Mouse (Mus musculus) heart, postnatal 0 days (tissue): Measurements from ENCODE around the gene Ccdc85c. TPM values are rescaled to one million over a fixed set of nuclear protein-coding genes. Genes with fewer than 3 reads are reported as not detected.

Experiments
- ATAC-seq: fragments of 200-750 bp; cut with Nextera tagmentation; 2 replicates; pipeline ENCODE4 v1.8.0; 2017; ENCODE audit warnings: low read depth, moderate number of reproducible peaks, moderate library complexity; ENCODE audit not compliant: insufficient read depth
- DNase-seq: peaks from one replicate; pipeline ENCODE4 v3.0.0-alpha.2; 2016; ENCODE audit warnings: low spot score
- H3K27ac ChIP-seq: fragments of 300-500 bp; sonication (generic); 2 replicates; pipeline ENCODE4 v1.5.1; 2014; ENCODE audit warnings: low read depth, mild to moderate bottlenecking
- H3K27me3 ChIP-seq: fragments of 300-500 bp; sonication (generic); 2 replicates; pipeline ENCODE4 v1.6.1; 2014; ENCODE audit warnings: low read length, mixed read lengths; ENCODE audit not compliant: control insufficient read depth, insufficient read depth
- H3K36me3 ChIP-seq: fragments of 300-500 bp; sonication (generic); replicated peaks from 2 replicates; pipeline ENCODE4 v1.6.1; 2014; ENCODE audit warnings: low read length, mixed read lengths; ENCODE audit not compliant: control insufficient read depth, insufficient read depth
- H3K4me1 ChIP-seq: fragments of 300-500 bp; sonication (generic); 2 replicates; pipeline ENCODE4 v1.6.1; 2014; ENCODE audit warnings: antibody characterized with exemption; ENCODE audit not compliant: control insufficient read depth, insufficient read depth
- H3K4me2 ChIP-seq: fragments of 300-500 bp; sonication (generic); 2 replicates; pipeline ENCODE4 v1.6.1; 2014; ENCODE audit warnings: low read depth, mild to moderate bottlenecking, low read length, moderate library complexity
- H3K4me3 ChIP-seq: fragments of 300-500 bp; sonication (generic); 2 replicates; pipeline ENCODE4 v1.5.1; 2014; ENCODE audit warnings: low read depth, low read length
- H3K9ac ChIP-seq: fragments of 300-500 bp; sonication (generic); replicated peaks from 2 replicates; pipeline ENCODE4 v1.6.1; 2014; ENCODE audit warnings: low read depth, low read length, mixed read lengths
- H3K9me3 ChIP-seq: fragments of 300-500 bp; sonication (generic); replicated peaks from 2 replicates; pipeline ENCODE4 v1.6.1; 2016; ENCODE audit warnings: low read length; ENCODE audit not compliant: control insufficient read depth
- CTCF ChIP-seq: IDR thresholded peaks from 2 replicates; pipeline ENCODE4 v1.5.1; 2016; ENCODE audit warnings: antibody characterized with exemption, control low read depth, low read depth
- EP300 ChIP-seq: IDR thresholded peaks from 2 replicates; pipeline ENCODE4 v1.6.1; 2016; ENCODE audit warnings: antibody characterized with exemption, low read depth
- WGBS: fragments of 180-500 bp; shearing (Covaris S2); extraction: QIAGEN DNeasy Blood & Tissue Kit; methylation state at CpG from one replicate; pipeline ENCODE4 v1.1.7; 2014; 5-methylcytosine and 5-hydroxymethylcytosine counted together
- polyA plus RNA-seq: library from polyadenylated mRNA; unstranded; fragments of >200 nt; fragmentation: Nextera tagmentation; extraction: Ambion mirVana; gene quantifications from 2 replicates; pipeline ENCODE4 v1.2.1, GENCODE M21; 2015
- total RNA-seq: library from RNA; depleted of rRNA; stranded (reverse); fragments of >200 nt; gene quantifications from 2 replicates; pipeline ENCODE4 v1.2.3, GENCODE M21; 2014; ENCODE audit warnings: low replicate concordance

Ccdc85c gene
- total and polyA plus RNA-seq, 2 experiments from 2014 or later = 7.8 to 44.7 TPM

DNA sequence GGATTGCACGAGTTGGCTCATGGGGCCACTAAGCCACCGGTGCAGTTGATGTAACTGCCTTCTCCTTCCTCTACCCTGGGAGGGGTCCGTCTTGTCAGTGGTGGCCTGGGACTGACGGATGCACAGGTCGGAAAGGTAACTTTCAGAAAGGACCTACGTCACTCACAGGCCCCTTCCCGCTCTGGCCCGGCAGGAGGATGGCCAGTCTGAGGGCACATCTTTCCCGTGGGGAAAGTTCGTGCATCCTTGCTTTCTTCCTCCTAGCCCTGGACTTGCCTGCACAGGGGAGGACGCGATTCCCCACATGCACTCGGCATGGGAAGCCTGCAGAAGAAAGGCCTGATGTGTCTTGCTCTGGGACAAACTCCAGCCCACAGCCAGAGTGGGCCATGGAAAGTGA, 49.0 kb downstream of the Ccdc85c start:
- no peaks in the 10 kb centered on the region for H3K27me3 ChIP-seq
- DNase-seq (no peak), ATAC-seq (no peak)
- H3K4me2 ChIP-seq = no peak overlapping the region
- H3K9ac ChIP-seq = no peak overlapping the region
- H3K27ac ChIP-seq = no peak overlapping the region
- no peaks in the 10 kb centered on the region for H3K36me3 ChIP-seq
- TF ChIP-seq CTCF (no peak), EP300 (no peak)
- peaks cover 25% of the 10 kb centered on the region for H3K4me1 ChIP-seq
- H3K9me3 ChIP-seq = no peaks in the 10 kb centered on the region
- H3K4me3 ChIP-seq = no peak overlapping the region
- 85% methylated on average over 13 of the region's 13 CpGs for WGBS

GRCm38 (mm10) chr12:108225781-108226180, 49.4 kb downstream of the Ccdc85c start:
- Histone ChIP-seq H3K4me2 (no peak overlapping the region), H3K4me3 (no peak overlapping the region), H3K27me3 (no peaks in the 10 kb centered on the region), H3K4me1 (peaks cover 22% of the 10 kb centered on the region), H3K9ac (no peak overlapping the region), H3K27ac (no peak overlapping the region), H3K9me3 (no peaks in the 10 kb centered on the region), H3K36me3 (no peaks in the 10 kb centered on the region)
- ATAC-seq (no peak; the same call in 1 of the 2 replicates), DNase-seq (no peak)
- 48% methylated on average over 7 of the region's 7 CpGs for WGBS
- TF ChIP-seq EP300 (no peak), CTCF (no peak)

DNA sequence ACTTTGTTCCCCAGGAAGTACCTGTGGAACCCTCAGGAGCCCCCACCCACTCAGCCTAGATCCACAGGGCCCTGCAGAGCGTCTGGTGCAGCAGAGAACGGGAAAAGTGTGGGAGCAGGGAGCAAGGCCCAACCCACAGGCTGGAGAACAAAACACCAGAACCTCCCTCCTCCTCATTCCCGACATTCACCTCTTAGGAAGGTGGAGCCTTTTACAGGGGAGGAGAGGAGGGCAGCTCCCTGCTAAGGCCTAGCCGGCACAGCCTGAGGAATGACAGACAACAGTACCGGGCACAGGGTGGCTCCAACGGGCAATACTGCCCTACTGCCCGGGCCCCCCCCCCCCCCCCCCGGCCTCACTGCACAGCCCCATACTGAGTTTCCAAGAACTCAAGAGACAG, 51.9 kb downstream of the Ccdc85c start:
- Histone ChIP-seq H3K9ac (no peak overlapping the region), H3K9me3 (no peaks in the 10 kb centered on the region), H3K4me1 (peaks cover 12% of the 10 kb centered on the region), H3K27me3 (no peaks in the 10 kb centered on the region), H3K4me3 (no peak overlapping the region), H3K27ac (no peak overlapping the region), H3K4me2 (no peak overlapping the region), H3K36me3 (no peaks in the 10 kb centered on the region)
- no peak for DNase-seq
- no peak for ATAC-seq
- TF ChIP-seq CTCF (no peak), EP300 (no peak)
- 60% methylated on average over 7 of the region's 8 CpGs for WGBS

- no peak overlapping the region for H3K4me3 ChIP-seq
- no peak for ATAC-seq
- no peaks in the 10 kb centered on the region for H3K36me3 ChIP-seq
- peaks cover 12% of the 10 kb centered on the region for H3K4me1 ChIP-seq
- no peak for DNase-seq
- H3K9ac ChIP-seq = no peak overlapping the region
- no peak overlapping the region for H3K27ac ChIP-seq
- H3K9me3 ChIP-seq = no peaks in the 10 kb centered on the region
- H3K4me2 ChIP-seq = no peak overlapping the region
- WGBS = 83% methylated on average over 7 of the region's 7 CpGs
- TF ChIP-seq CTCF (no peak), EP300 (no peak)
- H3K27me3 ChIP-seq = no peaks in the 10 kb centered on the region
Observed at GRCm38 (mm10) chr12:108221712-108222111, 53.5 kb downstream of the Ccdc85c start.

DNA sequence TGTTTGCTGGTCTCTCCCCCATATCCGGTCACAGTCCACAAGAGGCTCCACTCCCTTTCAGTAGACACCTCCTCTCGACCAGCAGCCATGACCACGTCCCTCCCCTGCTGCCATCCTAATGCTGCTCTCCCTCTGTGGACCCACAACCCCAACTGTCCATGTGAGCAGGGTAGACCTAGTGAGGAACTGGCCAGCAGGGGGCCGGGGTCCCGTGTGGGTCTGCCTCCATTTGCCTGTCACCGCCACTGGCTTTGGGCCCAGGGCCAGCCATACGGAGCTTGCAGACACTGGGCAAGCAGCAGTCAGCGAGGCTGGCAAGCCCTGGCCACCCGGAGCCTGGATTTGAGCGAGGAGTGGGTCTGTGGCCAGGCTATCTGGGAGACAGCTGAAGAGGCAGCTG, 54.0 kb downstream of the Ccdc85c start:
- no peak for TF ChIP-seq EP300
- TF ChIP-seq CTCF = peak; percentile 48
- DNase-seq (no peak), ATAC-seq (peak; percentile 48; the same call in 1 of the 2 replicates)
- Histone ChIP-seq H3K27me3 (no peaks in the 10 kb centered on the region), H3K4me2 (no peak overlapping the region), H3K36me3 (no peaks in the 10 kb centered on the region), H3K4me1 (peaks cover 12% of the 10 kb centered on the region), H3K9ac (no peak overlapping the region), H3K4me3 (no peak overlapping the region), H3K9me3 (no peaks in the 10 kb centered on the region), H3K27ac (no peak overlapping the region)
- WGBS = 42% methylated on average over 10 of the region's 10 CpGs

DNA sequence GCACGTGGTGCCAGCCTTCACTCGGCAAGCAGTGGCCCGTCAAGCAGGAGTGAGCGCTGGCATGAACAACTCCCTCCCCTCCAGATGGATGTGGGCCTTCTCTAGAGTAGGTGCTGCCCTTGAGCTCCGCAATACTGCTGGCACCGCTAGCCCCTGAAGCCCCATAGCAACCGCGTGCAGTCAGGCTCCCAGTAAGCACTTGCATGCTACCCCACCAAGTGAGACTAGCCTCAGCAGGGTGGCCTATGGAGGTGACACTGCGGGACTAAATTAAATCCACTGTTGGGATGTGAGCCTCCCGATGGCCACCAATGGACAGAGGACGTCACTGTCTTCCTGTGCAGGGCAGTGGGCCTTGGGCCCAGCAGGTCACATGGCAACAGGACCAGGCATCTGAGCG, 54.6 kb downstream of the Ccdc85c start:
- Histone ChIP-seq H3K36me3 (no peaks in the 10 kb centered on the region), H3K27ac (no peak overlapping the region), H3K27me3 (no peaks in the 10 kb centered on the region), H3K9ac (no peak overlapping the region), H3K4me2 (no peak overlapping the region), H3K4me3 (no peak overlapping the region), H3K9me3 (no peaks in the 10 kb centered on the region), H3K4me1 (peaks cover 9% of the 10 kb centered on the region)
- WGBS = 72% methylated on average over 12 of the region's 12 CpGs
- ATAC-seq (no peak), DNase-seq (no peak)
- no peak for TF ChIP-seq EP300
- TF ChIP-seq CTCF = no peak
